Mouse (Mus musculus) adrenal gland, postnatal 14 days (tissue): ENCODE measurements at regions not wholly inside any gene's neighbourhood (a gene's known extent, or its start where the extent isn't known, plus 50 kb on each side); places are given as distances from the start of the nearest gene placed in this dataset.
A peak's percentile ranks its signal among the peaks of the same experiment; 100 is the strongest.

Experiments
- DNase-seq: peaks from one replicate; pipeline ENCODE4 v3.0.0; 2021; ENCODE audit warnings: mixed read lengths

DNA sequence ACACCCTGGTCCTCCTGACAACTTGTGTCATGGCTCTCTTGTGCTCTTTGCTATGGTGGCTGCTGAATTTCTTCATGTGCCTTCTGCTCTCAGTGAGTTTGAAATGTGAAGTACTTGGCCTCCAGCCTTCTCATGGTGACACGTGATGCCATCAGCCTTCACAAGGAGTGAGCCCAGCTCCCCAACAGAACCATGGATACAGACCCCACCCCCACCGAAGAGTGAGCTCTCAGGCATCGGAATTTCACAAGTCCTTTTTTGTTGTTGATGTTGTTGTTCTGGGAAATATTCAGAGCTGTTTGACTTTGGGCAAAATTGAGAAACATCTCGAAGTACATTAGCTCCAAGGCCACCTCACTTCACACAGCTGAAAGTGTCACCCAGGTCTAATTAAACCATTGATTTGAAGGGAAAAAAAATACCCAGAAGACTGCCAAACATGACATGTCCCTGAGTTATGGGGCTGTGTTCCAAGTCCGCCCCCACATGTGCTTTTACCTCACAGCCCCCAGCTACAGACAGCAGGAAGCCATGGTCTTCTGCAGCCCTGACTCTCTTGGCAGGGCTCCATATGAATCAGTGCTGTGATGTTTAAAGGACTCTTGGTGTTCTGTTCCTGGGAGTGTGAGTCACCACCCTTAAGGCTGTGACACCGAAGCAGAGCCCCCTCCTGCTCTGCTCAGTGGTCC, 205.2 kb upstream of the A230072I06Rik start:
- peak; percentile 74 for DNase-seq

DNA sequence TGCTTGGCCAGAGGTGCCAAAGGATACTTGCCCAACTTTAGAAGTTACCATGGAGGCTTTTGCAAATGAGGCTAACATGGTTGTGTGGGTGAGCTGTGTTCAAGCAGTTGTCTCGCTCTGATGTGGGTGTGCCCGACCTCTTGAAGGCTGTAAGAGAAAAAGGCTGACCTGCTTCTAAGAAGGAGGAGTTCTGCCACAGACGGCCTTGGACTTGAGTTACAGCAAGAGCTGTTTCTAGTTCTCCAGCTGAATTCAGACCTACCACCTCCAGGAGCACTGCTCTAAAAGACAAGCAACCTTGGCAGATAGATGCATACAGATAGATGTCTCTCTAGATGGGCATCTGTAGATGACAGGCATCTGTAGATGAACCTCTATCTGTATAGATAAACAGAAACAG, 202.7 kb upstream of the A230072I06Rik start:
- peak; percentile 14 for DNase-seq

DNA sequence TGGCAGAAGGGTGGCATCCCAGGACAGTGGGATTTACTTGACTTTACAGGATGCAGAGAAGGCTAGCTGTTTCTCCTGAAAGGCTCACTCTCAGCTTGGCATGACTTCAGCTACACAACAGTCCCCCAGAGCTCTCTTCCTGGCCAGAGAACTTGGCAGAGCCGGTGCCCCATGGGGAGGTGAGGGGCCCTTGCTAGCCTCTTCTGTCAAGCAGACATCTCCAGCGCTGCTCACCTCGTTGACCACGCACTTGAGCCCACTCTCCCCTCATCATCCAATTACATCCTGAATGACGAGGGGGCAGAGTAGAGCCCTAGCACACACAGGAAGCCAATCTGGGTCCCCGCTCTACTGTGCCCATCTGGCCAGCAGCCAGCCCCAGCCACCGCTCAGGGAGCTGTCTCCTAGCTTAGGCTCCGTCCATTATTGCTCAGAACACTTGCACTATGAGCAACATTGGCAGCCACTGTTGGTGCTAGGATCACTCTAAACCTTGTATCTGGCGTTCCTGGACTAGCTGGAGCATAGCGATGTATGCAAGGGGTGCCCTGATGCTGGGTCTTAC, 201.7 kb upstream of the A230072I06Rik start:
- DNase-seq, result peak; percentile 24

DNA sequence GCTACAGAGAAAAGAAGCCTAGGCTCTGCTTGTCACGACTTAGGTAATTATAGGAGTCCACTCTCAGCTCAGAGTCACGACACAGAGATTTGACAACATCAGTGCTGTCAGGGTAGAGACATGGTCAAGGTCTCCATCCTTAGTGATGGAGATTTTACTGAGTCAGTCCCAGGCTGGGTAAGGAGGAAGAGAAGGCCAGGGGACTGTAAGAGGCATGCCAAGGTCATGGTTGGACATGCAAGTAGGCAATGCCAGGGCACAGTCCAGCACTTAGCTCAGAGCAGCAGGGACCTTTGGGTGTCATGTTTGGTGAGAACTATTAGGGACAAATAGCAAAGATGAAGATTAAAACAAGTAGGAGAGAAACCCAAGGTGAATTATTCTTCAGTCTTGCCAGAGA, 200.7 kb upstream of the A230072I06Rik start:
- peak; percentile 35 for DNase-seq

DNA sequence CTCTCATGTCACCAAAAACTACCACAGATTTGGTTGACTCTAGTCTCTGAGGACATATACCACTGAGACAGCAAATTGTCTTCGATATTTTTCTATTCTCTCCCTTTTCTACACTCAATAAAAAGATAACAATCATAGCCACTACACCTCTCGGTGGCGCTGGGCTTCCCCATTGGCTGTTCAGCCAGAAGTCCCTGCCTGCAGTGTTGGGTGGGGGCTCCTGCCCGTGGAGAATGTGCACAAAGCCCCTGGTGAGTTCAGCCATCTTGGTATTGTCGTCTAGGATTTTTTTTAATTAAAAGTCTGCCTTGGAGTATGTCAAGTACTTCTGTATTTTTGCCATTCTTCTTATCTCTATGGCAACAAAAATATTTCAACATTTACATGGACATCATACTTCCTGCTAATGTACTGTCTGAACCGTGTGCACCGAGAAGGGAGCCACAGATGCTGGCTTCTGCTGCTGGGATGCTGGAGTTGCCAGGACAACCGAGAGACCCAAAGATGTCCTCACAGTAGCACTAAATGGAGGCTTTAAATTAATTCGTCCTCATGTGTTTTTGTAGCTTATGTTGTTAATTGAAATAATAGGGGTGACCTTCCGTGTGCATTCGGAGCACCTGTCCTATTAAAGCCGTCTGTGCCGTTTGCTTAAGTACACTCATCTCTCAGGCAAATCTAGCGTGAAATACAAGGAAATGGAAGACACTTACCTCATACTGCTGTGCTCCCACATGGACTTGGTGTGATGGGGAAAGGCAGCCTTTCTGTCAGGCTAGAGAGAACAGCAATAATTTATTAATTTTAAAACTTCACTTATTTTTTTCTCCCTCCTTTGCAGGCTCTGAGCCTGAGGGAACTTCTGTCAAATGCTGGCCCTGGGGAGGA, 199.7 kb upstream of the A230072I06Rik start:
- no peak for DNase-seq

DNA sequence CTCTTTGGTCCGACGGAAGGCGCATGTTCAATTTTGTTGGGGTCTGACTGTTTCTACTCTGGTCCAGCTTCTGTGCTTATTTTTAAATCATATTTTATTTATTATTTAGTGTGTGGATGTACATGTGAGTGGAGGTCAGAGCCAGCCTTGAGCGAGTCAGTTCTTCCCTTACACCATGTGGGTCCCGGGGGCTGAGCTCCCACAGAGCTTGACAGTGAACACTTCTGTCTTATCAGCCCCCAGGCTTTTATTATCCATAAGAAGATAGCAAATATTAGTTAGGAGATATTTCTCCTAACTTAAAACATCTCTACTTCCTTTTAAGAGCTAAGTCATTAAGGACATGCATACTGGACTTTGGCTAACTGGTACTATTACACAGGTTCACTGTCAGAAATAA, 197.1 kb upstream of the A230072I06Rik start:
- DNase-seq, result no peak

DNA sequence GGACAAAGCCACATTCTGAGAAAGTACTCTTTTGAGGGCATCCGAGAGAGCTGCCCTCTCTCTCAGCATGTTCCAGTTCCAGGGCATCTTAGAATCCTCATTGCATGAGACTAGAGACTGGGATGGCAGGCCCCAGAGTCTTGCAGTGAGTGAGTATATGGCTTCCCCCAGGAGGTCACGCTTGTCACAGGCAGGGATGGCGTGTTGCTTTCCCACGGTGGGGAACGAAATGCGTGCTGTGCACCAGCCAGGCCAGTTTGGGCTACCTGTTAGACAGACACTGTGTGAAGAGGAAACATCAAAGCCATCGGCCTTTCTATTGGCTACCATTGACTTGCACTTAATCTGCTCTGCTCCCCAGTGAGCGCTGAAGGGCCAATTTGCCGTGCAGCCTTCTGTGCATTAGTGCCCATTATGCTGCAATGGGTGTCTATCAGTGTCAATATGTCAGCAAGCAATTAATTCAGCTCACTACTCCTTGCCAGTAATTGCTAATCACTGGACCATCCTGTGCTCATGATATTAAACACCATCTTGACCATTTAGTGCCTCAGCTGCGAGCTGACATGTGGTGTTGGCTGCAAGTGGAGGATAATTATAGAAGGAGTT, 191.3 kb upstream of the A230072I06Rik start:
- DNase-seq, result no peak

DNA sequence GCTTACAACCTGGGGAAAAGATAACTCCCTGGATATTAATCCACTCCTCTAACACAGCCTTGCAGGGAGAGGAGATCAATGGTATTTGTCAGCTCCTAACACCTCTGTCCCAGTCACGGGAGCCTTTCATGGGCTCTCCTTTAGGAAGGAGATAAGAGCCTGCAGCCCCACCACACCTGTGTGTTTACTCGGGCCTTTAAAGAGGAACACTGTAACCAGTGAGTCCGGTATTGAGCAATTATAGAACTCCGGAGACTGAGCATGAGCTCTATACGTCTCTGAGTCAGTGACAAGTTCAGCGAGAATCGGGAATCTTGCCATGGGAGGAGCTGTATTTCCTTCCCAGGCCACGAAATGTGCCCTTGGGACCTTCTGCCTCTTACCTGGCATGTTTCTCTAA, 178.5 kb upstream of the A230072I06Rik start:
- DNase-seq, result no peak

DNA sequence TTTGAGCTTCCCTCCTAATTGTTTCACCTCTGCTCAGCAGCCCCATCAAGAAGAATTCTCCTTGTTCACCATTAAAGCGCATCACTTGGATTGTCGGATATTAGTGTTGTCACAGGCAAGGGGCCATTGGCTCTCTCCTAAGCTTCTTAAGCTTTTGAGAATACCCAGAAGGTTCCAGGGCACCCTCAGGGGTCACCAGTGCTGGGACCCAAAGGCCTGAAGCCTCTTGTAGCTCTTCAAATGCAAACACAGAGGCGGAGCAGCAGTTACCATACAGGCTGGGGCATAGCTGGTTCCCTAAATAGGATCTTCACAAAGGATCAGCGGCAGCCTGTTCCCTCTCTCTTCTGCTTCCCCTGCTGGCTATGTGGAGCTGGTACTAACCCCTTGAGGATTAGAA, 175.3 kb upstream of the A230072I06Rik start:
- DNase-seq, result no peak

DNA sequence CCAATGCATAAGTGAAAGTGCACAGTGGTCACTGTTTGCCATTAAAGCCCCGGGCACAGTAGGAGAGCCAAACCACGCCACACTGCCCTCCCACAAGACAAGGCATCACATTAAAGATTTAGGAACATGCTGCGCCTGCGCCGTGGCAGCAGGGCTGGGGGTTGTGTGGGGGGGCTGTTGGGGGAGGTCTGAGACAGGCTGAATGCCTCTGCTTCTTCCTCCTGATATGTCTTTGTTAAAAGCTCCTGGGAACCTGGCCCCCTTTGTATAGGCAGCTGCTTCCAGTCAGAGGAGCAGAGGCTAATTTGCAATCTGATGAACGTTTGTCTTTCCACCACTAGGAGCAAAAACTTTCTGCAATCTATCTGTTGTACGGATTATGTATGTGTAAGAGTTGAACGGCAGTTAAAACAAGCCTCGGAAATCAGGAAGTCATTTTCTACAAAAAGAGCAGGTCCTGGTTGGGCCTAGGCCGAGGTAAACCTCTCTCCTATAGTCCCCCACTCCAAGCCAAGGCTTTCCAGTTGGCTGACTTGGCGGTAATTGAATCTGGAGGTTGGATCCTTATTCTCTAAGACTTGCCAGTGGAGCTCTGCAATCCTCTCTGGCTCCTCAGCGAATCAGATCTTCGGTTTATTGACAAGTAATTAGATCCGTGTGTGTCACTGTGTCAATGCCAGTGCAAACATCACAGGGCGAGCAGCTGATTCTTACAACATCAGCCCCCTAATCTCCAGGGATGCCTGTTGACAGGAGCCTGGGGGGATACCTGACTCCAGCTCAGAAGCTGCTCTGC, 173.3 kb upstream of the A230072I06Rik start:
- DNase-seq, result no peak

DNA sequence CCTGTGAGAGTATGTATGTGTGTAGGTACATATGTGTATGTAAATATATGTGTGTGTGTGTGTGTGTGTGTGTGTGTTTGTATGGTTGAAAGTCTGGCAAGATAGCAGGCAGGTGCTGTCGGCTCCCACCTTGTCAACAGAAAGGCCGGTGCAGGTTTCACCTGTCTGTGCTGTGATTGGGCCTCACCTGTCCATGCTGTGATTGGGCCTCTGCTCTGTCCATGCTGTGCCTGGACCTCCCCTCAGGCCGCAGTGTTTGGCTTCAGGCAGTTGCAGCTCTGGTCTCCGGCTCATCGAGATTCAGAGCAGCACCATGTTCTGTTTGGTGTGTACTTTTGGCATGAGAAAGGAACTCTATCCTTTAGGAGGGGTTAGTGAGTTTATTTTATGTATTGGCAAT, 170.0 kb upstream of the A230072I06Rik start:
- no peak for DNase-seq

DNA sequence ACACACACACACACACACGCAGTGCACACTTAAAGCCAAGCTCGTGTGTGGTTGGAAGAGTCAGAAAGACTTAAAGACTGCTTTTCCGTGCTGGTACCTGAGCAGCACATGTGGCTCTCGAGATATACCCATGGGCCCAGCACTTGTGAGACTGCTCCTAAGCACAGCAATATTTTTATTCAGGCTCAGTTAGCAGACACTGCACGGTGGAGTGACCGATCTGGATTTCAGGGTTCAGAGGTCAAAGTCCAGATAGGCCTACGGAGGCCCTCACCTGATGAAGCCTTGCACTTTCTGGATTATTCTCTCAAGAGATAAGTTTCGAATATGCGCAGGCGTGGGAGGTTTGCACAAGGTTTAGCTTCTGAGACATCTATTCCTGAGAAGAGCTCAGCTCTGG, 167.0 kb upstream of the A230072I06Rik start:
- no peak for DNase-seq

DNA sequence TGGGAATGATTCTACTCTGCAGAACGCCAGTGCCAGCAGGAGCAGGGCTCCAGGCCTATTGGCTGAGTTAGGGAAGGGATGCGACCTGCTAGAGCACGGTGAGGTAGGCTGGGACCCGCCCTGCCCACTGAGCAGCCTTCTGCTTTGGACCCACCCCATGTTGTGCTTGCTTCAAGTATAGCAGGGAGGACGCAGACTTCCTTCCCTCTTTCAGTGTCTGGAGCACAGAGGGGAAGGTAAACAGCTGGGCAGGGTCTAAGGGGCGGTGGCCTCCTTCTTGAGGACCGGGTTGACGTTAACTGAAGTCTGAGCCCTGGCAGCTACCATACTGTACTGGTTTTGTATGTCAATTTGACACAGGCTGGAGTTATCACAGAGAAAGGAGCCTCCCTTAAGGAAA, 165.6 kb upstream of the A230072I06Rik start:
- DNase-seq, result no peak

DNA sequence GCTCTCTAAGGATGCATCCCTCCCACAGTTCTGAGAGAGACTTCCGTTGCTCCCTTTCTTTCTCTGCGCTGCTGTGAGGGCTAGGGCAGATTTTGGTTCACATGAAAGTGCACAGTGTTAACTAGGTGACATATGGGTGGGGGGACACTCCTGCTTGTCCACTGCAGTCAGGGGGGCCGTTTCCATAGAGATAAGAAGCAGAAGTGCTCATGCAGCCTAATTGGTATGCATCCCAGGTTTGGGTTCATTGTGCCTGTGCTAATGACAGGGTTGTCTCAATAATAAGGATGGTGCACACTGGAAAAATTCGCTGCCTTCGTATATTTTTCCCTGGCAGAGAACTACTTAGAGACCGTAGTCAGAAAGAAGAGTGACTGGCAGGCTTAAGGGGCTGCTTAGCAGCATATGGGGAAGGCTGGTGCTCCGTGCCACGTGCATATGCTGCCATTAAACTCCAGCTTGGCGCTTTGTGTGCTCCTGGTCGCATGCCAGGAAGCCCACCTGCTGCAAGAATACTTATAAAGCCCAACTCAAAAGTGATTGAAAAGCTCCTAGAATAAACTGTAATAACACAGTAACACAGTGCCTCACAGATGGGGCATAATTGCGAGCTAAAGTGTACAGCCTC, 152.1 kb upstream of the A230072I06Rik start:
- DNase-seq, result no peak

DNA sequence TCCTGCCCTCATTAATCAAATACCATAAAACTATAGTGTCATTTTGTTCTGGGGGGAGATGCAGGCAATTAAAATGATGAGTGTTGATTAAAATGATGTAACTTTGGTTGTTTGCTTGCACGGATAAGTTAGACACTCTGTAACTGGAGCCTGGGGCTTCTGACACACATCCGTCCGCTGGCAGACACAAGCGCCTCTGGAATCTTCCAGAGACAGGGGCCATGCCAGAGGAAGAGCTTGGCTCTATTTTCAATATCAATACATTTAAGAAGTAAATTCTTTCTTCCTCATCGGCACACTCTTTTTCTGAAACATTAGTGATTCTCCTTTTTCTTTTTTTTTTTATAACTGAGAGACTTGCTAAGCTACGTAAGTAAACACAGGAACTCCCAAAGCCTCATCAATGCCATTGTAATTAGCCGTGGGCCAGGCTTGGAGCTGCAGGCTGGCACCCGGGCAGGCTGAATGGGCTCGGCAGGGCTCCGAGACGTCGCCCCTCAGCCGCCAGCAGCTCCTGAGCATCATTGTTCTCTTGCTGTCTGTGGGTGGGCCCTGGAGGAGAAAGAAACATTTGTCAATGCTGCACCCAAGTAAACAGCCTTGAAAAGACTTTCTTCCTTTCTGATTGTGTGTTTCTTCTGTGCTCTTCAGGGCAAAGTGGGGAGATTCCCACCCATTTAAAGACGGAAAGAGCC, 151.4 kb upstream of the A230072I06Rik start:
- no peak for DNase-seq

DNA sequence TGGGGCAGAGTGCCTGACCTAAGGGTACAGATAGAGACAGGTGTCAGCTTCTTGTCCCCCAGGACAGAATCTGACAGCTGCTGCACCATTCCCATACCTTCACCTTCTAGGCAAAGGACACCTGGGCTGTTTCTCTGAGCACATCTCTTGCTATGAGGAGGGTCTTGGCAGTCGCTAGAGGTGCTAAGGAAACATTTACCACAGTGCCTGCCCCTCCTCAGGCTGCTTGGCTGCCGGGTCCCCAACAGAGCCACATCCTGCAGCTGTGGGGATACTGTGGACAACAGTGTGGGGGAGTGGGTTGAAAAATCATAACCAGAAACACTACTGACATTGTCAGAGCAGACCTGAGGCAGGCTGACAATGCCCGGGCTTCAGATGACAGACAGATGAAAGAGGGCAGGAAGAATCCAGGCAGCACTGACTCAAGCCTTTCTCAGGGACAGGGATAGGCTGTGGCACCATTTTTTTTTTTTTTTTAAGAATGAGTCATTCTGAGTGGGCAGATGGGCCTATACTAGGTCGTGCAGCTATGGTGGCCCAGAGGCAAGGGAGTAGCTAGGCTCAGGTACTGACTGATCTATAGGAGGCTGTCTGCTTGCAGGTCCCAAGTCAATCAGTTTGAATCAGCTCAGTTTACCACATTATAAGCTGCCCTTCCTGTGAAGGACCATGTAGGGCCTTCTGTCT, 150.7 kb upstream of the A230072I06Rik start:
- DNase-seq, result peak; percentile 22

DNA sequence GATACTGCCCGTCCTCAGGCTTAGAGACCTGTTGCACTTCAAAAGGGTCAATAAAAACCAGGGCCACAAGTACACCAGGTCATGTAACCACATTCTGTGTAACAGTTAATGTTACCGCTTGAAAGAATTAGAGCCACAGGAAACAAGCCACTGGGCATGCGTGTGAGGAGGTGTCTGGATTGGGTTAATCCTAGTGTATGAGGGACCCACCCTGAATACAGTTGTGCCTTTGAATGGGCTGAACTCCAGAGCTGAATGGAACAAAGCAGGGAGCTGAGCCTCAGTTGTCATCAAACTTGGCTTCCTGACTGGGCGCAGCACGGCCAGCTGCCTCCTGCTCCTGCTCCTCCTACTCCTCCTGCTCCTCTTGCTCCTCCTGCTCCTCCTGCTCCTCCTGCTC, 148.0 kb upstream of the A230072I06Rik start:
- DNase-seq, result no peak

DNA sequence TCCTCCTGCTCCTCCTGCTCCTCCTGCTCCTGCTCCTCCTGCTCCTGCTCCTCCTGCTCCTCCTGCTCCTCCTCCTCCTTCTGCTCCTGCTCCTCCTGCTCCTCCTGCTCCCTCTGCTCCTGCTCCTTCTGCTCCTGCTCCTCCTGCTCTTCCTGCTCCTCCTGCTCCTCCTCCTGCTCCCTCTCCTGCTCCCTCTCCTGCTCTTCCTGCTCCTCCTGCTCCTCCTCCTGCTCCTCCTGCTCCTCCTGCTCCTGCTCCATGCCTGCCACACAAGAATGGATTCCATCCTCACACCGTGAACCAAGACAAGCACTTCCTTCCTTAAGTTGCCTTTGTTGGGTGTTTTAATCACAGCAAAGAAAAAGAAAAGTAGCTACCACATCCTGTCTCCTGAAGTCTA, 144.4 kb upstream of the A230072I06Rik start:
- no peak for DNase-seq

DNA sequence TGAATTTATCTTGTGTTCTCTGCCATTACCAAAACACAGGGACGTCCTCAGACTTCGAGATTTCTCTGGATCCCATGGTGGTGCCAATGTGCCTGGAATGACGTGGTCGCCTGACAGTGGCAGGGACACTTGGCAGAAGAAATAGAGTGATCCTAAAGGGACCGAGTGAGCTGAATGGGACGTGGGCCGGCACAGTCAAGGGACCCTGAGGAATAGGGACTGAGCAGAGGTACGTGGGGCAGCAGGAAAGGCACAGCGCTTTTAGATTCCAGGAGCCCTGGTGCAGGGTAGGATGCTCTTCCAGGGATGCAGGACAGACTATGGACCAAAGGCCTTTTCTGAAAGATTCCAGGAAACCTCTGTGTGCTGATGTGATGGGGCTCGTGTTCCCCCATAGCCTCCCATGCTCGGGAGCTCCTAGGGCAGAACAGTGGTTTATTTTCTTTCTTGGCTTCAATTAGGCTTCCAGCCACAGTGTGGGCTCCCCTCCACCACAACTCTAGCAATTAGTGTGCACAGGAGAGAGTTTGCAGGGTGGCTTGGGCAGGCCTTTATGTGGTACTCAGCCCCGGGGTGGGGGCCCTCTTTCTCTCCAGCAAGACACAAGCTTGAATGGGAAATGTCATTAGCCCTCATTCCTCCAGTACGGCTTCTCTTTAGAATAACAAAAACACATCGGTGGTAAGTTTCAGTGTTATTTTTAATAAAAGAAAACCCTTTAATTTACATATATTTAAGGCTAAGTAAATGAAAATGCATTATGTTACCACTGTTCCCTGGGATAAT, 143.0 kb upstream of the A230072I06Rik start:
- no peak for DNase-seq

DNA sequence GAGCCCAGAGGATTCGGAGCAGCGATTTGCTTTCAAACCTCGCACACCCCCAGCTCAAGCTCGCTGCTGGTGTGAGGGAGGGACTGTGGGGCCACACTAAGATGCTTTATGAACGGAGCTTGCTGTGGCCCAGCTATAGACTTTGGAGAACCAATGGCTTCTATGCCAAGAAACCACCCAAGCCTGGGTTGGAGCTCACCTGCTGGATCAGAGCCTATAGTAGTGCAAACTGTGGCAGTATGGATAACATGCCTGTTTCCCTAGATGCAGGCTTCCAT, 142.5 kb upstream of the A230072I06Rik start:
- no peak for DNase-seq
